Mouse (Mus musculus) right cerebral cortex, postnatal 14 days (tissue): Measurements from ENCODE around the gene Lrp1.

Source experiments
- DNase-seq: peaks from one replicate; pipeline ENCODE4 v3.0.0; 2022

Gene Lrp1

DNA sequence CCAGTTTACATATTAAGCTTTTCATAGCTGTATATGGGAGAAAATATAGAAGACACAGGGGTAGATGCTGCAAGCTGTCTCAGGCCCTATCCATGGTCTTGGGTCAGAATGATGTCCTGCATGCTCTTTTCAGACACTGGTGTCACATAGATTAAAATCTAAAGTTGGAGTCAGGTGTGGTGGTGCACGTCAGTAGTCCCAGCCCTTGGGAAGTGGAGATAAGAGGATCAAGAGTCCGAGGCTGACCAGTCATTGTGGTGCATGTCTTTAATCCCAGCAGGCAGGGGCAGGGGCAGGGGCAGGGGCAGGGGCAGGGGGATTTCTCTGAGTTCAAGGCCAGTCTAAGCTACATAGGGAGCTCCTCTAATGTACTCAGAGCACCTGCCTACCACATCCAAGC is 24.8 kb upstream of the Lrp1 start:
- DNase-seq, result no peak

DNA sequence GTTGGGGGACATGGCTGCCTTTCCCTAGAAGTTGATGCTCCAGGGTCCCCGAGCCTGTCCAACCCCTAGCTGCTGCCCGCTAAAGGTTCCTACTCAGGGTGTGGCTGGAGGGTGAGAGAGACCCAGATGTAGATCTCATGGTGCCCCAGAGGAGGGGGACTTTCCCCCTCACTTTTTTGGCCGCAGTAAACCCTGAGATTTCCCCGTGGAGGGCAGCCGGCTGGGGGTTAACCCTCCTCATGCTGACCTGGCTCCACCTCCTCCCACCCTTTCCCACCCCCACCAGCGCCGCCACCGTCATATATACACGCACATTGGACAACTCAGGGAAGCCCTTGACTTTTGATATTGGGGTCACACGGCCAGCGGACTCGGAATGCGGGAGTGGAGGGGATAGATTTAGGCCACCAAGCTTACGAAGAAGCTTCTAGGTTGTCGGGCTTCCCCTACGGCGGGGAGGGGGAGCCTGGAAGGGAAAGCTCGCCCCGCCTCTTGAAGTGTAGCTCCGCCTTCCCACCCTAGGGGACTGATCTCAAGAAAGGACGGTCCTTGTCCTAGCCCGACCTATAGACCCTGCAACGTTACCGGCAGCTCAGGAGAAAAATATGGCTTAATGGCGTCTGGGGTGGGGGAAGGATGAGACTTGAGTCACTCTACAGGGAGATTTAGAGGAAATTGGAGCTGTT is 22.7 kb upstream of the Lrp1 start:
- DNase-seq, result no peak

DNA sequence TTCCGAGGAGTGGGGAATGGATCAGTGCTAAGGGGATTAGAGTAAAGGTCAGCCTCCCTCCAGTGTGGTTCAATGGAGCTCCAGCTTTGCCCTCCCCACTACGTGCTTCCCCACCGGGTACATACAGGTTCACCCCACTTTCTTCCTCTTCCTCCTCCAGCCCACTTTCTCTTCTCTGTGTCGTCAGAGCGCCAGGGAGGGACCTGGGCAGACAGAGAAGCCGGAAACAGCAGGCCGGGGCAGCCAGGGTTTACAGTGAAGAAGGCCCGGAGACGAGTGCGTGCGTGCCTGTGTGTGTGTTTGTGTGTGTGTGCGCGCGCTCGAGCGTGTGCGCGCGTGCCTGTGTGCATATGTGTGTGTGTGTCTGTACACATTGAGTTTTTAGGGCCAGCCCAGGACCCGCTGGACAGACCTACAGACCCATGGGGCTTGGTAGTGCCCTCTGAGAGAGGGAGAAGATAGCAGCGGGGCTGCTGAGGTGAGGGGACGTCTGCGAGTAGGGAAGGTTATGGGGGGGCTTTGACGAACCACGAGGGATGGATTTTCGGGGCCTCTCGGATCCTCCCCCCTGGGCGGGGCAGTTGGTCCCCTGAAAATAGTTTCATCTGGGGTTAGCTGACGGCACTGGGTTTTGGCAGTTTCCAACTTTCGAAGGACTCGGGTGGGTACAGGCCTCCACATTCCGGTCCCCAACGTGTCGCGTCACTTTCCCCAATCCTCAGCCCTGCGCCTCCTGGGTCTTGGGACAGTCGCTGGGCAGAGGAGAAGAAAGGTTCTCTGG is 22.0 kb upstream of the Lrp1 start, which contains the start of gene Stat6:
Gene Stat6 (plus strand): TSS at position 215 of the 781 bp plus-strand sequence.
- DNase-seq, result no peak

DNA sequence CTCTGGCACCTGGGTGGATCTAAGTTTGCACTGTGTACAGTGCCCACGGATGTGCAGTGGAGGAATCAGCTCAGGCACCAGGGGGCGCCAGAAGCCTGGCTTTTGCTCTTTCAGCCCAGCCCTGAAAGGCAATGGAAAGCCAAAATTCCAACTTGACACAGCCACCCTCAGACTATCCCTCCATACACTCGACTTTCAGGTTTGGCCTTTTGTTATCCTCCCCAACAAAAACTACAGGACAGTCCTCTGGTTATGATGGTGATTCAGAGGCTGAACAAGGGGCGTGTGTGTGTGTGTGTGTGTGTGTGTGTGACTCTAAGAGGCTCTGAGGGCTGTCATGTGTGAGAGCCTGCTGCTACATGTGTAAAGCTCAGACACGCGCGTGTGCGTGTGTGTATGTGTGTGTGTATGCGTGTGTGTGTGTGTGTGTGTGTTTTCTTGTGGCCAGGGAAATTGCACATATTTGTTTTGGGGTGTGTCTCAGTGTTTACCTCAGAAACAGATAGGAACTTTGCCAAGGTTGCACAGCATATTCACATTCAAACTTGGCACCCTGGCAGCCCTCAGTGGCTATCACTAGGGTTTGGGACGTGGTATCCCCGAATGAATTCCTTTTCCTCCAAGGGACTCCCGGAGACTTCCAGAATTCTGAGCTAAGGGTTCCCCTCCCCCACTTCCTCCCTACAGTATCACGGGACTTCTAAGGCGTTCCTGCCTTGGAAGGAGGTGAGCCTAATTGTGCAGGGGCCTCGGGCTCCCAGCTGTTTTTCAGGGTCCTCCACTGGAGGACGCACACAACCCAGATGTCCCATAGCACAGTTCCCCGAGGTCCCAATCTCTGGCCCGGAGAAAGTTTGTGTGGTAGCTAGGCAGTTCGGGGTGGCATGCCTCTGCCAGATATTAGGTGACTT is 21.2 kb upstream of the Lrp1 start:
- DNase-seq, result peak; percentile 94

DNA sequence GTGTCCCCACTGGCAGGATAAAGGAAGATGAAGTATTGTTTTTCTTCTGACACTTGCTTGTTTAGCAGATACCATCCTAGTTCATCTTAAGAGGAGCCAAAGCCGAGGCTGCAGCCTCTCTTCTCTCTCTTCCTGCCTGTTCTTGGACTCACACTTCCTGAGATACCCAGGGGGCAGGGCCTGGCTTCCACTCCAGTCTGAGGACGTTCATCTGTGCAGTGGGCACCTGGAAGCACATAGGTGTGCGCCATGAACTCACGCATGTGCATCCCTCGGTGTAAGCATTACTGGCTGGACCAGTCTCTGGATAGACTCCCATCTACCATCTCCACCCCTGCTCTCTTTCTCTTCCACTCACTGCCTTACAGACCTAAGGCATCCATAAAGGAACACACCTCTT is 19.5 kb upstream of the Lrp1 start:
- DNase-seq, result no peak

DNA sequence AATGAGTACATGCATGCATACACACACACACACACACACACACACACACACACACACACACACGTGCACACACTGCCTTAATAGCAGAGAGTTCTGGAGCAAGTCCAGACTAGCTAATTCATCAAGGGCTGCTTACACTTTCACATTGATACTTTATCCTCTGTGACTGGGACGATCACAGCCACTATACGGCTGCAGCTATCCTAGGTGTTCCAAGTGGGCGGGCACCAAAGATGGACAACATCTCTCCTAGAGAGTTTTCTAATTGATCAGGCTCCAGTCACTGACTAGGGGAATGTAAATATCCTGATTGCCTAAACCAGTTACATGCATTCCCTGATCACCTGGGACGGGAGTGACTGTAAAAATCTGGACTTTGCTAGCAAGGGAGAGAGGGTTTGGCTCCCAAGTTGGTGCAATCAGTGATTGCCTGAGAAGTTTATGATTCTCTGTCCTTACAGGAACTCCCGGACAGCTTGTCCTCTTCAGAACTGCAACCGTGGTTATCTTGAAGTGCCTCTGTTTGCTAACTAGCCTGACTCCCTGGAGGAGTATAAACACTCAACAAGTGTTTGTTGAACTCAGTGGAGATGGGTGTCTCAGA is 11.8 kb upstream of the Lrp1 start:
- DNase-seq, result no peak

DNA sequence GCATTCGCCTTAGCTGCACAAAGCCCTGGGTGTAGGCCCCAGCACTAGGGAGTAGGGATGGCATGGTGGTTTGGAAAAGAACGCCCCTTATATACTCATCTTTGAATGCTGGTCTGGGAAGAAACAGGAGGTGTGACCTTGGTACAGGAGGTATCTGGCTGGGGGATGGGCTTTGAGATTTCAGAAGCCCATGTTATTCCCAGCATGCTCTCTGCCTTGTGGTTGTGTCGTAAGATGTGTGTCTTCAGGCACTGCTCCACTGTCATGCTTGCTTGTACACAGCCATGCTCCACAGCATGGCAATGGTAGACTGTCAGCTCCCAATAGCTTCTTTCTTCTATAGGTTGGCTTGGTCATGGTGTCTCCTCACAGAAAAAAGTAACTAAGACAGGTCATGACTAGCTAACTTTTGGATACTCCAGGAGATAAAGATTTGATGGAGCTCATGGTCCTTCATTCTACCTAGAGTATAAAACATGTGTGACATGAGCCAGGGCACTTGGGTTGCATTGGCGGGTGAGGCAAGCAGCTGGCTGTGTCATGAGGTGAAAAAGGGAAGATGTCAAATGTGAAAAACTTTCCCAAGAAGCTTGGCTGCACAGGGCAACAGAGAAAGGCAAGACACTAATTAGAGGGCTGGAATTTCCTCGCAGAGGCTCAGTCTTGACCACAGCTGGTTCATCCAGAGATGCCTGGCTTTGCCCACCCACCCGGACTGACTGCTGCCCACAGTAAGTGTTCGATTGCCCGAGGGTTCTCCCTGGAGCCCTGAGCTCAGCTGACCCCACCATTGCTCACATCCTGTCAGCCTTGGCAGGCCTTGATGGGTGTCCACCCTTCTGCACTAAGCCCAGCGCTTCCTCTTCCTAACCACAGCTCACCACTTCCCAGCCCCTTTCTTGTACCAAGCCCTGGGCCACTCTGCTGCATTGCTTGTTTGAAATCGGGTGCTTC is 10.6 kb upstream of the Lrp1 start:
- no peak for DNase-seq

DNA sequence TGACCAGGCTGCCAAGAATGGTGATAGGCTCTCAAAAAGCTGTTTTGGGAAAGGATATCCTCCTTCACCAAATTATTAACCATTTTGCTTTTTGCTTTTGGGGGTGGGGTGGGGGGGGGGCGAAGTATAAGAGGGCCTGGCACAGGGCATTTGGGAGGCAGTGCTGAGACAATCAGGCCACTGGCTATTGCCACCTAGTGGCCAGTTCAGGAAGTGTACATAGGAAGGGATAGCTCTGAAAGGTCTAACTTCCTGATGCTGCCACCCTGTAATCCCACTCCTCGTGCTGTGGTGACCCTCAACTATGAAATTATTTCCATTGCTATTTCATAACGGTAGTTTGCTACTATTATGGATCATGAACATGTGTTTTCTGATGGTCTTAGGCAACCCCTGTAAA is 5.5 kb upstream of the Lrp1 start:
- DNase-seq, result no peak

DNA sequence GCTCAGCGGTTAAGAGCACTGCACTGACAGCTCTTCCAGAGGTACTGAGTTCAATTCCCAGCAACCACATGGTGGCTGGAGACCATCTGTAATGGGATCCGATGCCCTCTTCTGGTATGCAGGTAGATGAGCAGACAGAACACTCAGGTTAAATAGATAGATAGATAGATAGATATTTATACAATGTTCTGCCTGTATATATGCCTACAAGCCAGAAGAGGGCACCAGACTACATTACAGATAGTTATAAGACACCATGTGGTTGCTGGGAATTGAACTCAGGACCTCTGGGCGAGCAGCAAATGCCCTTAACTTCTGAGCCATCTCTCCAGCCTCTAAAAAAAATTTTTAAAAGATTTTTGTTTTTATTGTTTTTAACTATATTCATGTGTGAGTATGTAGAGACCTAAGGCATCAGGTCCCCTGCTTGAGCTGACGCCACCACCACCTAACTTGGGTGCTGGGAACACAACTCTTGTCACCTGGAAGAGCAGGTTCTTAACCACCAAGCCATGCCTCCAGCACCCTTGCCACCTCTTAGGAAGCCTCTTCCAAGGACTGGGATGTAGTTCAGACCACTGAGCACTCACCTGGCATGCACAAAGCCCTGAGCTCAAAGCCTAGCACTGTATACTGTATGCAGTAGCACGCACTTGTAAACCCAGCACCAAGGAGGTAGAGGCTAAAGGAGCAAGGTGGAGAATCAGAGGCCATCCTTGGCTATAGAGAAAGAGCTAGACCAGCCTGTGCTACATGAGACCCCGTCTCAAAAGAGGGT is 2.7 kb upstream of the Lrp1 start:
- DNase-seq, result no peak

DNA sequence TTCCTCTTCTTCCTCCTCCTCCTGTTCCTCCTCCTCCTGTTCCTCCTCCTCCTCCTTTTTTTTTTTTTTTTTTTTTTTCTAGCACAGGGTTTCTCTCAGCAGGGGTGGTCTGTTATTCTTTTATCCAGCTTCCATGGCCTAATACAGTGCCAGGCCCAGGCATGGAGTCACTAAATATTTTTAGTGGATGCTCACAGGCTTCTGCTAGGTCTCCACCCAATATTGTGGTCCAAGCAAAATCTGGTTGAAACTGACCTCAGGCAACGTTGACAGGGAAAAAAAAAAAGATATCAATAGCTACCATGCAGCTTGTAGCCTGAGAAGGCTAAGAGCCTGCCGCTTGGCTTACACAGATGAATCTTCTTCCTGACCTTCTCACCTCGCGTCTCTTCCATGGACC is 1.7 kb upstream of the Lrp1 start:
- no peak for DNase-seq

DNA sequence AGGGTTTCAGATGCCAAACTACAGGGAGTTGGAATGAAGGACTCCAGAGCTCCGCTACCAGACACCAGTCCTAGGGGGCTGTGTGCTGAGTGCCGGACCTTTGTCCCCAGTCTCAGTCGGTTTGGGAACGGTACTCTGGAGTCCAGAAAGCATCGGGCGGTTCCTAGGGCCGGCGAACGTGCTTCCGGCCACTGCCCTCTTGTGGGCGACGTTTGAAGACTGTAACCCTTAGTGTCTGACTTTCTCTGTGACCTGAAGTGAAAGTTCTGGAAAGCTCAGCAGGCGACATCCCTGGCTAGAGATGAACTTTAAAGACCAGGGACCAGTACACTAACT is 1.1 kb upstream of the Lrp1 start:
- DNase-seq, result no peak

DNA sequence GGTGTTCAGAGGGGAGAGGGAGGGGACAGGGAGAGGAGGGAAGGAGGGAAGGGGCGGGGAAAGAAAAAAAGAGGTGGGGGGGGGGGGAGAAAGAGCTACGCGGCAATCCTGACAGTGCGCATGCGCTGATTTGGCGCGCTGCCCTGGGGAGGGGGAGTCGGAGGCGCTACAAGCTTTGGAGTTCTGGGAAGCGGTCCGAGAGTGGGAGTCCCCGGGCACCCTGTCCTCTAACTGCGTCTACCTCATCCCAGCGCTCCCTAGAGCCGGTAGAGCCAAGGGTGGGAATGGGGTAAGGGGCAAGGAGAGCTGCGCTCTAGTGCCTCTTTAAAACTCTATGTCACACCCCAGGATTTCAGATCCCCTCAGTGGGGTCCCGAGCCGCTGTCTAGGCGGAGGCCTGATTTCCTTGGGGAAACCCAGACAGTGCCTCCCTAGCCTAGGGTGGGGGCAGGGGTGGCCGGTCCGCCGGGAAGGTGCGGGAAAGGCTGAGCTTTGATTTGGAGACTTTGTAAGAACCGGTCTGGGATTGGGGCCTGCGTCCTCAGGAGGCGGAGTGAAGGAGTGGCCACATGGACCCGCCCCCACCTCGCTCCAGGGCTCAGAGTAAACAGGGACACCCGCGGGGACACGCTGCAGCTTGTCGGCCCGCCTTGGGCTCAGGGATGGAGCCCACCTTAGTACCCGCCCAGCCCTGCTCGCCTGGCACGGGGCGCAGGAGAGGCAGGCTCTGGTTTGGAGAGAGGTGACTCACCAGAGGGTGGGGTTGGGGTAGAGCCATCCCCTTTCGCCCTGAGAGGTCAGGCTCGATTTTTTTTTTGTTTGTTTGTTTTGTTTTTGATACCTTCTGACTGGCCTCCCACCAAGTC is 476 bp upstream of the Lrp1 start:
- DNase-seq, result peak; percentile 92

DNA sequence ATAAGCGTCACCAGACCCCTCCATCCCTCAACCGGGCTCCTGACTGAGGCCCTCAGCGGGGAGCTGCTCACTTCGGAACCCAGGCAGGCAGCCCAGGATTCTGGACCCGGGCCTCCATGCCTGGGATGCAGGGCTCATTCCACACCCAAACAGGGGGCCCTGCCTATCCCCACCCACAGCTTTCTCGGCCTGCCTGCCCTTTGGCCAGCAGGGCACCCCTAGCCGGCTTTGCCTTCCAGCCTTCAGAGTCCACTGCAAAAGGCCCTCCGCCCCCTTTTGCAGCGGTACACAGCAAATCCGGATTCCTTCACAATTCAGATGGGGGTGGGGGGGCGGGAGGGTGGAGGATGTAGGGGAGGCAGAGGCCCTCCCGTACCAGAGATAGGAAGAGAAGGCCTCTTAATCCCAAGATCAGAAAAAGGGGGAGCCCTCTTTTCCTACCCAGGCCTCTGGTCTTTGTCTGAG is 975 bp downstream of the Lrp1 start:
- DNase-seq, result no peak

DNA sequence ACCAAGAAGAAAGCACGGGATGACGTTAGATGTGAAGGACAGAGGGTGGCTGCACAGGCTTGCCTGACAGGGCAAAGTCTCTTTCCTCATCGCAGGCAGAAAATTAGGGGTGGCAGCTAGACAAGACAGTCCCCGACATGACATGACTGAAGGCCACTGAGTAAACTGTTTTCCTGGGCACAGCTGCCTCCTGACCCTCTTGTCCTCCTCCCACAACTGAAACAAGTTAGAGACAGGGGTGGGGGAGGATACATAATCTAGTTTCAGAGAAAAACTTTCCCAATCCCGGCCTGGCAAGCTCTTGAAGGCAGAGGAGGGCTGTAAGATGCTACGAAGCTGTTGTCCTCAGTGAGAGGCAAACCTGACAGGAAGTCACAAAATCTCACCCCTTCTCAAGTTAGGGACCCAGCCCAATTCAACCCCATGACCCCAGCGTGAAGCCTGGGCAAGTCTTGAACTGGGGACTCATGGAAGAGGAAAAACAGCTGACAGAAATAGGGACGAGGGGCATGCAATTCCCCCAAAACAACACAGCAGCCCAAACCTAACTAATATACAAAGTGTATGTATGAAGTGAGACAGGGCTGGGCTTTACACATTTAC is 1.7 kb downstream of the Lrp1 start:
- DNase-seq, result no peak

DNA sequence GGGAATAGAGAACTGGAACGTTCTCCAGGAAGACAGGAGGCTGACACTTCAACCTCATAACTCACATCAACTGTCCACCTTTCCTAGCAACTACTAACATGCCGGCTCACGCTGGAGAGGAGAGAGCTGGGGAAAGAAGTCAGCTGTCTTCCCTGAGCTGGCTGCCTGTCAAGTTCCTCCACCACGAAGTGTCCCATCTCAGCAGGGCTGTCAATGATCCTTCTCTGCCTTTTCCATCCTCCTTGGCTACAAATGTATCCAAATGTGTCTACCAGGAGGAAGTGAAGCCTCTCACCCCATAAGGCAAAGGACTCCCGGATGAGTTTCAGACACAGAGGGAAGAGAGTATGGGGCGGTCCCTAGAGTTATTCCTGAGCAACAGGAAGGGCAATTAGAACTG is 2.8 kb downstream of the Lrp1 start:
- no peak for DNase-seq

DNA sequence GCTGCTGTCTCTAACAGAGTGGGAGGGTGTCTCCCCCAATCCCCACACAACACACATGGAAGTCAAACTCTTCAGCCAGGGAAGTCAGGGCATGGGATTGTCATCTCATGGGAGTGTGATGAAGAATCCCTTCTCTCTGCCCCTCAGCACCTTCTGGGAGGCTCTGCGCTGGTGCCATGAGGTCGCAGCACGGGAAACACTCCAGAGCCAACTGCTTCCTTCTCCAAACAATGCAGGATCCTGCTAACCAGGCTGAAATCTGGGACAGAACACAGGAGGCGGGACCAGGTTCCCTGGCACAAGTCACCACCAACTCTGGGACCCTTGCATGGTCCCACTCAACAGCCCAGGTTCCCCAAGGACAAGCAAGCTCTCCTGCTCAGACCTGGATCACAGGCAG is 3.7 kb downstream of the Lrp1 start:
- DNase-seq, result no peak

DNA sequence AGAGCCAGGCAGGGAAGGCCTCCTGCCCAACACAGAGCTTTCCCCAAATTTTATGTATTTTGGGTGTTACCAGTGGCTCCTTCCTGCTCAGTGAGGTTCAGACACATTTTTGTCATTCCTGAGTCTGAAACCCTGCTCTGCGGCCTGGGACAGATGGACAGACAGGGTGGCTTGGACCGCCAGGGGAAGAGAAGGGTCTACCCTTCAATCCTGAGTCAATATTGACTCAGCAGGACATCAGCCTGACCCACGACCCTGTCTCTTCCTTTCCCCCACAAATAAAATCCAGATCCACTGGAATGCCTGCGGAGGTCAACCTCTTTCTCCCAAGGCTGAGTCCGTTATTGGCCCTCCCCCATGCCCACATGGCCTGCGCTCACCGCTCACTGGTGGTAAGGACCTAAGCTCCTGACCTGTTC is 4.7 kb downstream of the Lrp1 start:
- no peak for DNase-seq

DNA sequence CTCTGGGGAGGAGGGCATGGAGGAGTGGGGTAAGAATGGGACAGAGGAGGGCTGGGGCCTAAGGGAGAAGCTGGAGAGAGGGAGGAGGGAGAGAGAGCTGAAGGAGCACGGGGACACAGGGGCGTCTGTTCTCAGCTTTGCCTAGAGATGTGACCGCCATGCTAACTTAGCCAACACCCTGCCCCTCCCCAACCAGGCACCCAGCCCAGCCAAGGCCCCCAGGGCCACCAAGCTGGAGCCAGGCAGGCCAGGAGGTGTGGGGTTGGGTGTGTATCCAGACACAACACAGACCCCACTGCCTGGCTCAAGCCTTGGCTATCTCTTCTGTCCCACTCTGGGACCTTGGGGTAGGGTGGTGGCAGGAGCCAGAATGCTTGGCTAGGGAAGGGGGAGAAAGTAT is 5.4 kb downstream of the Lrp1 start:
- no peak for DNase-seq

DNA sequence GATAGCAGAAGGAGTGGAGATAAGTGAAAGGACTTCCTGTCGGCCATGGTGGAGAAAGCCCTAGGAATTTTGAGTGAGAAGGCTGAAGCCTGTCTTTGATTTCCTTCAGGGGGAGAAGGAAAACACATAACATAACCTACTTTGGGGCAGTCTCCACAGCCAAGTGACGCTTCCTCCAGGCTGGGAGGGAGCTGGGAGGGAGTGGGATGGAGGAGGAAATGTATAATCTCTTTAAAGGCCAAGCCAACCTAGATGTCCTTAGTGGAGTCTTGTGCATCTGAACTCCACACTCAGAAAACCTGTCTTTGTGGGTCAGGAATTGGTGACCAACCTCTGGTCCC is 5.9 kb downstream of the Lrp1 start:
- DNase-seq, result no peak
